Mouse (Mus musculus) cortical plate, adult 2 months (tissue): ENCODE measurements around the gene Tmem150a.

ENCODE experiments used
- CTCF ChIP-seq: fragments of 200-500 bp; IDR thresholded peaks from 2 replicates; pipeline ENCODE4 v1.5.1; 2011; ENCODE audit warnings: mild to moderate bottlenecking, control low read depth, low read length; ENCODE audit not compliant: insufficient read depth; ENCODE audit errors: extremely low read depth
- POLR2A ChIP-seq: fragments of 200-500 bp; IDR thresholded peaks from 2 replicates; pipeline ENCODE4 v1.6.1; 2011; ENCODE audit warnings: mild to moderate bottlenecking, low read length, control low read depth; ENCODE audit not compliant: insufficient read depth; ENCODE audit errors: extremely low read depth

DNA sequence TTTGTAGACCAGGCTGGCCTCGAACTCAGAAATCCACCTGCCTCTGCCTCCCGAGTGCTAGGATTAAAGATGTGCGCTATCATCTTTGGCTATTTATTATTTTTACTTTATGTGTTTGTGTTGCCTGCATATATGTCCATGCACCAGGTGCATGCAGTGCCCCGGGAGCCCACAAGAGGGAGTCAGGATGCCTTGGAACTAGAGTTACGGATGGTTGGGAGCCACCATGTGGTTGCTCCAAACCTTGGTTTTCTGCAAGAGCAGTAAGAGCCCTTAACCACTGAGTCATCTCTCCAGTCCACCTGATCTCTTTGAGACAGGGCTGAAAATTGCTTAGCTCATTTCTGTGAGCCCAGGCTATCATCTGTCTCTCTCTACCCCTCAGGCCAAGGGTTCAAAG is 51.9 kb downstream of the Tmem150a start:
- TF ChIP-seq CTCF: peak; percentile 98
- TF ChIP-seq POLR2A: no peak
